Mouse (Mus musculus) liver, adult 2 months (tissue): ENCODE data around the gene Tacstd2. TPM values are rescaled to one million over a fixed set of nuclear protein-coding genes. Genes with fewer than 3 reads are reported as not detected.
"Not testable (repeated sequence)": the region's sequence is repeated elsewhere in the genome, so short reads cannot be mapped to it uniquely, and the experiment has no call there.

ENCODE experiments used
- DNase-seq: peaks from one replicate; pipeline ENCODE4 v3.0.0-alpha.2; 2011; ENCODE audit warnings: low read depth, low spot score; ENCODE audit errors: extremely low read depth
- H3K27ac ChIP-seq: fragments of 200-500 bp; replicated peaks from 2 replicates; pipeline ENCODE4 v1.5.1; 2012; ENCODE audit warnings: low read depth, mild to moderate bottlenecking, control low read depth, inconsistent platforms, low read length; ENCODE audit not compliant: insufficient read depth
- H3K27me3 ChIP-seq: fragments of 200-500 bp; 2 replicates; pipeline ENCODE4 v1.6.1; 2012; ENCODE audit warnings: mild to moderate bottlenecking, moderate library complexity, low read length, inconsistent platforms; ENCODE audit not compliant: control insufficient read depth, insufficient read depth
- H3K36me3 ChIP-seq: fragments of 200-500 bp; 2 replicates; pipeline ENCODE4 v1.6.1; 2012; ENCODE audit warnings: low read length, inconsistent platforms; ENCODE audit not compliant: control insufficient read depth, insufficient read depth
- H3K4me1 ChIP-seq: fragments of 200-500 bp; 2 replicates; pipeline ENCODE4 v1.6.1; 2011; ENCODE audit warnings: low read length; ENCODE audit not compliant: control insufficient read depth, insufficient read depth
- H3K4me3 ChIP-seq: fragments of 200-500 bp; 2 replicates; pipeline ENCODE4 v1.5.1; 2011; ENCODE audit warnings: low read depth, mild to moderate bottlenecking, control low read depth, low read length, moderate library complexity; ENCODE audit not compliant: insufficient read depth
- H3K79me2 ChIP-seq: fragments of 200-500 bp; 2 replicates; pipeline ENCODE4 v1.6.1; 2012; ENCODE audit warnings: inconsistent platforms, mild to moderate bottlenecking, low read length, moderate library complexity; ENCODE audit not compliant: control insufficient read depth, insufficient read depth
- H3K9ac ChIP-seq: fragments of 200-500 bp; 2 replicates; pipeline ENCODE4 v1.6.1; 2012; ENCODE audit warnings: low read depth, mild to moderate bottlenecking, control low read depth, inconsistent platforms, low read length
- CTCF ChIP-seq: fragments of 200-500 bp; IDR thresholded peaks from 2 replicates; pipeline ENCODE4 v1.5.1; 2011; ENCODE audit warnings: low read depth, low read length, control low read depth
- POLR2A ChIP-seq: fragments of 200-500 bp; IDR thresholded peaks from 2 replicates; pipeline ENCODE4 v1.6.1; 2011; ENCODE audit warnings: low read length, control low read depth; ENCODE audit not compliant: insufficient read depth; ENCODE audit errors: extremely low read depth
- WGBS: fragments of 180-500 bp; shearing (Covaris S2); methylation state at CpG from one replicate; pipeline ENCODE4 v1.1.7; 2018; 5-methylcytosine and 5-hydroxymethylcytosine counted together
- polyA plus RNA-seq: library from polyadenylated mRNA; depleted of rRNA; stranded (reverse); fragments of >200 nt; gene quantifications from 2 replicates; pipeline ENCODE4 v1.2.3, GENCODE M21; 2012; rRNA removed
- total RNA-seq: library from RNA; depleted of rRNA; stranded (reverse); fragments of >200 nt; gene quantifications from 2 replicates; pipeline ENCODE4 v1.2.3, GENCODE M21; 2014; rRNA removed

Tacstd2 gene
- total and polyA plus RNA-seq, 2 experiments = not detected

DNA sequence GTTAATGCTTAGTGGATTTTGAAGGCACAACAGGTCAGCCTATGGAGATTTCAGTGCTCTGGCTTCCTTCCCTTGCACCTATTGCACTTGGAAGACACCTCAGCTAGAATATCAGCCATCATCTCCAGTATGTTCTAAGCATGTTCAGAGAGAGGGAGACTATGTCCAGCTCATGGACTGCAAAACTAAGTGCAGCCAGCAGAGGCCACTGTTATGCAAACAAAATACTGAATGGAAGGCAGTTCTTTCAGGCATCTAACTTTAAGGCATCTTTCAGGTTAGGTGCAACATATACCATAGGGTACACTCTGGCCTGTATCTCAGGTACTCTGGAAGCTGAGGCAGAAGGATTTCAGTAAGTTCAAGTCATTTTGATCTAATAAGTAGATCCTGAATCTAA, 24.8 kb downstream of the Tacstd2 start:
- no peak for TF ChIP-seq POLR2A
- TF ChIP-seq CTCF = no peak
- no peaks in the 10 kb centered on the region for H3K36me3 ChIP-seq
- H3K9ac ChIP-seq = no peak overlapping the region
- H3K79me2 ChIP-seq = no peaks in the 10 kb centered on the region
- peak; percentile 5 for DNase-seq
- 0 out of 2 replicates have a peak, but pooled peaks cover 2% of the 10 kb centered on the region for H3K27me3 ChIP-seq
- H3K4me1 ChIP-seq = no peaks in the 10 kb centered on the region
- no peak overlapping the region for H3K27ac ChIP-seq
- H3K4me3 ChIP-seq = no peak overlapping the region

DNA sequence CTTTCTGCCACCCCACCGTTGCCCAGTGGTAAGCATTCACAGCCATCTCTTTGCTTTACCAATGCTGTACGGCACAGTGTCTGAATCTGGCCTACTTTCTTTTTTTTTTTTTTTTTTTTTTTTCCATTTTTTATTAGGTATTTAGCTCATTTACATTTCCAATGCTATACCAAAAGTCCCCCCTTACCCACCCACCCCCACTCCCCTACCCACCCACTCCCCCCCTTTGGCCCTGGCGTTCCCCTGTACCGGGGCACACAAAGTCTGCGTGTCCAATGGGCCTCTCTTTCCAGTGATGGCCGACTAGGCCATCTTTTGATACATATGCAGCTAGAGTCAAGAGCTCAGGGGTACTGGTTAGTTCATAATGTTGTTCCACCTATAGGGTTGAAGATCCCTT, 33.7 kb downstream of the Tacstd2 start:
- not testable (repeated sequence) for H3K27me3 ChIP-seq, H3K36me3 ChIP-seq, H3K4me1 ChIP-seq, H3K27ac ChIP-seq, H3K4me3 ChIP-seq, DNase-seq, H3K9ac ChIP-seq, H3K79me2 ChIP-seq
- 85% methylated on average over 2 of the region's 6 CpGs for WGBS

DNA sequence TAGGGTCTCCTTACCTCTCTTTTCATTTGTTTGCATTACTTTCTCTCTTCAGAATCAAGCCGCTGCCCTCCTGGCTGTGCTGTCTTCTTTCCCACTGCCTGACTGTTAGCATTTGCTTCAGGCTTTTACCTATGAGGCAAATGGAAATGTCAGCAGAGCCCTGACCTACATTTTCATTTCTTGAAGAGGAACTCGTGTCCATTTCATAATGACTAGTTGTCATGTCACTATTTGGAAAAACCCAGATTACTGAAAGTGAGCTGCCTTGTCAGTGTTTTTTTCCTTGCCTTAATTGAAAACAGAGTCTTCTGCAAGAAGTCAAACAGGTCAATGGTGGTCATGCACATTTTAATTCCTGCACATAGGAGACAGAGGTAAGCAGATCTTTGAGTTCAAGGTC, 43.8 kb downstream of the Tacstd2 start, which contains the start of gene Il23r:
Il23r (minus strand) TSS at position 101 of the 400 bp plus-strand sequence.
- no peak for DNase-seq
- WGBS = 68% methylated on average over 2 of the region's 2 CpGs

More for the DNA sequence above, 43.8 kb downstream of the Tacstd2 start, which contains the start of gene Il23r:
- Histone ChIP-seq H3K27me3 (no peaks in the 10 kb centered on the region), H3K4me1 (no peaks in the 10 kb centered on the region), H3K36me3 (no peaks in the 10 kb centered on the region), H3K9ac (no peak within 1 kb of the TSS), H3K27ac (no peak within 1 kb of the TSS), H3K4me3 (no peak within 1 kb of the TSS), H3K79me2 (no peaks in the 10 kb centered on the region)
- TF ChIP-seq POLR2A = no peak
- no peak for TF ChIP-seq CTCF

Other genes starting within 250 kb of the Tacstd2 start
- 0.09 and 0.13 TPM in 2 replicates for gene Il12rb2, start 159.6 kb downstream of the Tacstd2 start, total RNA-seq
- gene Il12rb2, start 159.6 kb downstream of the Tacstd2 start, polyA plus RNA-seq = 0.12 and 0.20 TPM in 2 replicates
- gene Il23r, start 43.9 kb downstream of the Tacstd2 start, total RNA-seq = 0.07 TPM in 1 of 2 replicates, not detected in the other
- not detected in 2 replicates for gene Il23r, start 43.9 kb downstream of the Tacstd2 start, polyA plus RNA-seq